Mouse (Mus musculus) CH12.LX (cell line): ENCODE results near the gene Pptc7. TPM values are rescaled to one million over a fixed set of nuclear protein-coding genes. Genes with fewer than 3 reads are reported as not detected.

Experiments
- DNase-seq: peaks from one replicate; pipeline ENCODE4 v3.0.0-alpha.2; 2013; ENCODE audit errors: extremely low read depth
- H3K27ac ChIP-seq: 2 replicates; pipeline ENCODE4 v1.5.1; 2012; ENCODE audit warnings: low read depth, mild to moderate bottlenecking, control low read depth, moderate library complexity; ENCODE audit not compliant: insufficient read depth
- H3K27me3 ChIP-seq: replicated peaks from 2 replicates; pipeline ENCODE3; 2012; ENCODE audit warnings: inconsistent platforms
- H3K36me3 ChIP-seq, 2 experiments: replicated peaks in 1 of 2; 2 replicates each; pipeline versions ENCODE3 to v1.6.1; 2012; ENCODE audit warnings: inconsistent platforms in 1 of 2, low read length in 1 of 2, mild to moderate bottlenecking in 1 of 2, mixed read lengths in 1 of 2, moderate library complexity in 1 of 2; ENCODE audit not compliant: control insufficient read depth in 1 of 2, insufficient read depth in 1 of 2
- H3K4me1 ChIP-seq, 2 experiments: 2 replicates each; pipeline ENCODE4 v1.6.1; 2012; ENCODE audit warnings: inconsistent platforms in 1 of 2, moderate library complexity in 1 of 2; ENCODE audit not compliant: insufficient read depth in 2 of 2, control insufficient read depth in 1 of 2
- H3K4me2 ChIP-seq: 2 replicates; pipeline ENCODE4 v1.6.1; 2012; ENCODE audit warnings: low read depth, mild to moderate bottlenecking, control low read depth; ENCODE audit not compliant: poor library complexity, insufficient read depth, severe bottlenecking
- H3K4me3 ChIP-seq, 3 experiments: fragments of 150-350 bp in 1 of 3; sonication (generic) in 1 of 3; replicated peaks in 1 of 3; 2 replicates each; pipeline versions ENCODE3 to v1.5.1; 2011 to 2012; ENCODE audit warnings: low read depth in 2 of 3, low read length in 2 of 3, mild to moderate bottlenecking in 2 of 3, moderate library complexity in 2 of 3, control low read depth in 1 of 3, improper control_type of control experiment in 1 of 3, inconsistent platforms in 1 of 3, mixed read lengths in 1 of 3; ENCODE audit not compliant: poor library complexity in 1 of 3
- H3K79me2 ChIP-seq: replicated peaks from 2 replicates; pipeline ENCODE4 v1.6.1; 2012; ENCODE audit warnings: mild to moderate bottlenecking, moderate library complexity; ENCODE audit not compliant: control insufficient read depth, poor library complexity, insufficient read depth, severe bottlenecking; ENCODE audit errors: extremely low read depth
- H3K9ac ChIP-seq: 2 replicates; pipeline ENCODE4 v1.6.1; 2012; ENCODE audit warnings: low read depth, mild to moderate bottlenecking, control low read depth, moderate library complexity; ENCODE audit not compliant: insufficient read depth
- H3K9me3 ChIP-seq: replicated peaks from 2 replicates; pipeline ENCODE3; 2012; ENCODE audit warnings: low read length, inconsistent platforms, mixed read lengths
- BHLHE40 ChIP-seq: IDR thresholded peaks from 2 replicates; pipeline ENCODE4 v1.6.1; 2011; ENCODE audit warnings: mild to moderate bottlenecking, low read depth, low read length, improper control_type of control experiment
- CHD1 ChIP-seq: IDR thresholded peaks from 2 replicates; pipeline ENCODE4 v1.6.1; 2012; ENCODE audit warnings: low read depth, low read length, improper control_type of control experiment, inconsistent platforms
- CTCF ChIP-seq, 2 experiments: IDR thresholded peaks in 1 of 2; conservative IDR thresholded peaks in 1 of 2; 2 replicates each; pipeline ENCODE4 v1.5.1; 2011 to 2012; ENCODE audit warnings: low read depth in 2 of 2, low read length in 2 of 2, improper control_type of control experiment in 1 of 2, inconsistent platforms in 1 of 2, mild to moderate bottlenecking in 1 of 2, moderate library complexity in 1 of 2
- E2F4 ChIP-seq: IDR thresholded peaks from 2 replicates; pipeline ENCODE4 v1.6.1; 2011; ENCODE audit warnings: low read depth, low read length, improper control_type of control experiment; ENCODE audit not compliant: insufficient replicate concordance
- ETS1 ChIP-seq: conservative IDR thresholded peaks from 2 replicates; pipeline ENCODE4 v1.6.1; 2012; ENCODE audit warnings: low read depth, mild to moderate bottlenecking, inconsistent platforms, low read length, improper control_type of control experiment, moderate library complexity
- GABPA ChIP-seq: IDR thresholded peaks from 2 replicates; pipeline ENCODE4 v1.6.1; 2012; ENCODE audit warnings: low read depth, low read length, improper control_type of control experiment, inconsistent platforms; ENCODE audit not compliant: insufficient replicate concordance
- HCFC1 ChIP-seq: IDR thresholded peaks from 2 replicates; pipeline ENCODE4 v1.6.1; 2012; ENCODE audit warnings: low read depth, mild to moderate bottlenecking, inconsistent platforms, low read length, improper control_type of control experiment
- JUND ChIP-seq: conservative IDR thresholded peaks from 2 replicates; pipeline ENCODE4 v1.6.1; 2011; ENCODE audit warnings: low read depth, low read length, improper control_type of control experiment
- KAT2A ChIP-seq: IDR thresholded peaks from 2 replicates; pipeline ENCODE4 v1.6.1; 2012; ENCODE audit warnings: low read length, improper control_type of control experiment, inconsistent platforms; ENCODE audit not compliant: insufficient replicate concordance
- MAFK ChIP-seq: IDR thresholded peaks from 2 replicates; pipeline ENCODE4 v1.6.1; 2011; ENCODE audit warnings: low read length, improper control_type of control experiment; ENCODE audit not compliant: insufficient replicate concordance
- MAZ ChIP-seq: IDR thresholded peaks from 2 replicates; pipeline ENCODE4 v1.6.1; 2012; ENCODE audit warnings: low read depth, mild to moderate bottlenecking, inconsistent platforms, low read length, improper control_type of control experiment, moderate library complexity
- MEF2A ChIP-seq: IDR thresholded peaks from 2 replicates; pipeline ENCODE4 v1.6.1; 2014; ENCODE audit warnings: low read depth, mild to moderate bottlenecking, inconsistent platforms, low read length, improper control_type of control experiment, borderline replicate concordance
- MYC ChIP-seq: IDR thresholded peaks from 2 replicates; pipeline ENCODE4 v1.6.1; 2011; ENCODE audit warnings: low read depth, mild to moderate bottlenecking, improper control_type of control experiment, low read length
- NRF1 ChIP-seq: IDR thresholded peaks from 2 replicates; pipeline ENCODE4 v1.6.1; 2014; ENCODE audit warnings: low read depth, mild to moderate bottlenecking, inconsistent platforms, low read length, improper control_type of control experiment, moderate library complexity
- PAX5 ChIP-seq: IDR thresholded peaks from 2 replicates; pipeline ENCODE4 v1.6.1; 2012; ENCODE audit warnings: low read length, inconsistent platforms, mixed read lengths
- POLR2A ChIP-seq: IDR thresholded peaks from 2 replicates; pipeline ENCODE4 v1.6.1; 2011; ENCODE audit warnings: low read depth, mild to moderate bottlenecking, improper control_type of control experiment, low read length
- POLR2AphosphoS2 ChIP-seq: IDR thresholded peaks from 2 replicates; pipeline ENCODE4 v1.6.1; 2011; ENCODE audit warnings: low read depth, low read length, improper control_type of control experiment
- RAD21 ChIP-seq: IDR thresholded peaks from 2 replicates; pipeline ENCODE4 v1.6.1; 2011; ENCODE audit warnings: low read depth, mild to moderate bottlenecking, low read length, improper control_type of control experiment, moderate library complexity
- RCOR1 ChIP-seq: conservative IDR thresholded peaks from 2 replicates; pipeline ENCODE4 v1.6.1; 2012; ENCODE audit warnings: low read depth, mild to moderate bottlenecking, inconsistent platforms, low read length, improper control_type of control experiment
- SIN3A ChIP-seq: IDR thresholded peaks from 2 replicates; pipeline ENCODE4 v1.6.1; 2012; ENCODE audit warnings: low read length, improper control_type of control experiment, inconsistent platforms
- SMC3 ChIP-seq: IDR thresholded peaks from 2 replicates; pipeline ENCODE4 v1.6.1; 2011; ENCODE audit warnings: low read depth, low read length, improper control_type of control experiment
- TBP ChIP-seq: conservative IDR thresholded peaks from 2 replicates; pipeline ENCODE4 v1.6.1; 2011; ENCODE audit warnings: low read depth, low read length, improper control_type of control experiment
- TCF12 ChIP-seq: IDR thresholded peaks from 2 replicates; pipeline ENCODE4 v1.6.1; 2014; ENCODE audit warnings: low read depth, mild to moderate bottlenecking, inconsistent platforms, low read length, improper control_type of control experiment
- USF1 ChIP-seq: IDR thresholded peaks from 2 replicates; pipeline ENCODE4 v1.6.1; 2014; ENCODE audit warnings: low read depth, mild to moderate bottlenecking, inconsistent platforms, low read length, improper control_type of control experiment
- USF2 ChIP-seq: conservative IDR thresholded peaks from 2 replicates; pipeline ENCODE4 v1.6.1; 2011; ENCODE audit warnings: low read depth, low read length, improper control_type of control experiment
- ZC3H11A ChIP-seq: IDR thresholded peaks from 2 replicates; pipeline ENCODE4 v1.6.1; 2012; ENCODE audit warnings: low read depth, mild to moderate bottlenecking, inconsistent platforms, low read length, improper control_type of control experiment
- ZKSCAN1 ChIP-seq: IDR thresholded peaks from 2 replicates; pipeline ENCODE4 v1.6.1; 2012; ENCODE audit warnings: low read depth, inconsistent platforms, low read length, improper control_type of control experiment, borderline replicate concordance
- ZMIZ1 ChIP-seq: IDR thresholded peaks from 2 replicates; pipeline ENCODE4 v1.6.1; 2012; ENCODE audit warnings: low read depth, mild to moderate bottlenecking, inconsistent platforms, low read length, improper control_type of control experiment
- ZNF384 ChIP-seq: IDR thresholded peaks from 2 replicates; pipeline ENCODE4 v1.6.1; 2012; ENCODE audit warnings: low read depth, low read length, improper control_type of control experiment, inconsistent platforms
- dilution Hi-C: fragments of 300-500 bp; cut with MboI; formaldehyde crosslinking; loops from 2 replicates; pipeline ENCODE4 v1.14.3; 2020; ENCODE audit warnings: low sequenced_read_pairs; ENCODE audit not compliant: extremely low pct_unique_long_range_greater_than_20kb, extremely low pct_ligation_motif_present
- in situ Hi-C: fragments of 300-500 bp; cut with MboI; formaldehyde crosslinking; loops from 3 replicates; pipeline ENCODE4 v1.14.3; 2019; ENCODE audit warnings: low sequenced_read_pairs, low pct_ligation_motif_present, low pct_unique_long_range_greater_than_20kb, mixed read lengths
- polyA plus RNA-seq: library from polyadenylated mRNA; unstranded; fragments of >175 nt; gene quantifications from 2 replicates; pipeline ENCODE4 v1.2.1, GENCODE M21; 2012; ENCODE audit warnings: low read depth; ENCODE audit not compliant: insufficient read length
- total RNA-seq, 2 experiments: library from RNA; depleted of rRNA; stranded (reverse); fragments of 300-350 nt in 1 of 2; fragments of >200 nt in 1 of 2; gene quantifications; 2 replicates each; pipeline ENCODE4 v1.2.3; 2012 to 2014

Gene Pptc7
- total and polyA plus RNA-seq, 3 experiments = 17.1 to 25.9 (median 23.6) TPM

- Histone ChIP-seq H3K4me3 (no peak overlapping the region), H3K27me3 (no peaks in the 10 kb centered on the region), H3K27ac (no peak overlapping the region), H3K9me3 (peaks cover 12% of the 10 kb centered on the region), H3K4me2 (no peak overlapping the region), H3K36me3 (peaks cover 3 to 49% of the 10 kb centered on the region in 2 experiments), H3K4me1 (no peaks in the 10 kb centered on the region), H3K79me2 (no peaks in the 10 kb centered on the region), H3K9ac (no peak overlapping the region)
- TF ChIP-seq MEF2A (no peak), ETS1 (no peak), TCF12 (no peak), TBP (no peak), MYC (no peak), PAX5 (no peak), ZC3H11A (peak; percentile 78), USF1 (no peak), CHD1 (no peak), RAD21 (peak; percentile 88), ZKSCAN1 (no peak), NRF1 (no peak), MAZ (no peak), SIN3A (no peak), GABPA (no peak), JUND (no peak), MAFK (no peak), CTCF (conservative IDR thresholded peaks at IDR 0.05 in 1 of 2, IDR thresholded peaks at IDR 0.05 in 1 of 2; ENCODE audit: low read depth in 2 of 2, low read length in 2 of 2) (peak; percentile 83 to 94), USF2 (no peak), ZMIZ1 (no peak), RCOR1 (no peak), SMC3 (peak; percentile 95), E2F4 (no peak), ZNF384 (no peak), KAT2A (no peak), HCFC1 (no peak), POLR2A (no peak), BHLHE40 (no peak), POLR2AphosphoS2 (no peak)
- dilution Hi-C loops = no loop called here
- in situ Hi-C loops = no loop called here
- DNase-seq = peak; percentile 78
These were observed 60.1 kb downstream of the Pptc7 start for GRCm38 (mm10) chr5:122344260-122344659.
